Mouse (Mus musculus) liver, embryonic 14.5 days (tissue): ENCODE results near the gene Mrpl39. TPM values are rescaled to one million over a fixed set of nuclear protein-coding genes. Genes with fewer than 3 reads are reported as not detected.
A peak's percentile ranks its signal among the peaks of the same experiment; 100 is the strongest.

Experiments
- ATAC-seq: fragments of 200-750 bp; cut with Nextera tagmentation; 2 replicates; pipeline ENCODE4 v1.8.0; 2017; ENCODE audit warnings: moderate number of reproducible peaks, mild to moderate bottlenecking, moderate library complexity; ENCODE audit not compliant: insufficient read depth
- DNase-seq, 3 experiments: peaks; one replicate each; pipeline ENCODE4 v3.0.0-alpha.2; 2012 to 2013; ENCODE audit warnings: low read depth in 3 of 3, low spot score in 3 of 3
- H3K27ac ChIP-seq: fragments of 300-500 bp; sonication (generic); 2 replicates; pipeline ENCODE4 v1.5.1; 2014; ENCODE audit warnings: moderate library complexity, mild to moderate bottlenecking, control low read depth, inconsistent platforms
- H3K27me3 ChIP-seq: fragments of 300-500 bp; sonication (generic); 2 replicates; pipeline ENCODE4 v1.6.1; 2014; ENCODE audit warnings: mild to moderate bottlenecking, low read length, moderate library complexity; ENCODE audit not compliant: control insufficient read depth, insufficient read depth
- H3K36me3 ChIP-seq: fragments of 300-500 bp; sonication (generic); replicated peaks from 2 replicates; pipeline ENCODE4 v1.6.1; 2014; ENCODE audit warnings: low read depth; ENCODE audit not compliant: control insufficient read depth, insufficient read depth
- H3K4me1 ChIP-seq, 2 experiments: fragments of 200-500 bp in 1 of 2; fragments of 300-500 bp in 1 of 2; sonication (generic) in 1 of 2; replicated peaks; 2 replicates each; pipeline ENCODE4 v1.6.1; 2012 to 2014; ENCODE audit warnings: antibody characterized with exemption in 1 of 2, inconsistent platforms in 1 of 2, low read length in 1 of 2; ENCODE audit not compliant: control insufficient read depth in 2 of 2, insufficient read depth in 2 of 2
- H3K4me2 ChIP-seq: fragments of 300-500 bp; sonication (generic); 2 replicates; pipeline ENCODE4 v1.6.1; 2014; ENCODE audit warnings: low read depth, mild to moderate bottlenecking, control low read depth, moderate library complexity
- H3K4me3 ChIP-seq, 2 experiments: fragments of 200-500 bp in 1 of 2; fragments of 300-500 bp in 1 of 2; sonication (generic) in 1 of 2; 2 replicates each; pipeline ENCODE4 v1.5.1; 2012 to 2014; ENCODE audit warnings: low read depth in 2 of 2, low read length in 2 of 2, mild to moderate bottlenecking in 2 of 2, control low read depth in 1 of 2, inconsistent platforms in 1 of 2, moderate library complexity in 1 of 2; ENCODE audit not compliant: insufficient read depth in 1 of 2
- H3K9ac ChIP-seq: fragments of 300-500 bp; sonication (generic); replicated peaks from 2 replicates; pipeline ENCODE4 v1.6.1; 2014; ENCODE audit warnings: mild to moderate bottlenecking, control low read depth, moderate library complexity
- H3K9me3 ChIP-seq: fragments of 300-500 bp; sonication (generic); 2 replicates; pipeline ENCODE4 v1.6.1; 2016; ENCODE audit warnings: low read length, mixed read lengths; ENCODE audit not compliant: control insufficient read depth
- CTCF ChIP-seq: IDR thresholded peaks from 2 replicates; pipeline ENCODE4 v1.5.1; 2016; ENCODE audit warnings: antibody characterized with exemption, low read depth, control low read depth
- EP300 ChIP-seq: IDR thresholded peaks from 2 replicates; pipeline ENCODE4 v1.6.1; 2016; ENCODE audit warnings: antibody characterized with exemption, low read depth
- WGBS: fragments of 180-500 bp; shearing (Covaris S2); extraction: QIAGEN DNeasy Blood & Tissue Kit; methylation state at CpG from one replicate; pipeline ENCODE4 v1.1.7; 2014; ENCODE audit not compliant: insufficient replicate concordance; 5-methylcytosine and 5-hydroxymethylcytosine counted together
- polyA plus RNA-seq, 2 experiments: library from polyadenylated mRNA; depleted of rRNA in 1 of 2; stranded (reverse) in 1 of 2; unstranded in 1 of 2; fragments of >200 nt; fragmentation: Nextera tagmentation in 1 of 2; extraction: Ambion mirVana in 1 of 2; gene quantifications; 2 replicates each; pipeline versions ENCODE4 v1.2.1 to v1.2.3; 2012 to 2014

The Mrpl39 gene
- polyA plus RNA-seq, 2 experiments: 19.5 to 26.3 TPM

DNA sequence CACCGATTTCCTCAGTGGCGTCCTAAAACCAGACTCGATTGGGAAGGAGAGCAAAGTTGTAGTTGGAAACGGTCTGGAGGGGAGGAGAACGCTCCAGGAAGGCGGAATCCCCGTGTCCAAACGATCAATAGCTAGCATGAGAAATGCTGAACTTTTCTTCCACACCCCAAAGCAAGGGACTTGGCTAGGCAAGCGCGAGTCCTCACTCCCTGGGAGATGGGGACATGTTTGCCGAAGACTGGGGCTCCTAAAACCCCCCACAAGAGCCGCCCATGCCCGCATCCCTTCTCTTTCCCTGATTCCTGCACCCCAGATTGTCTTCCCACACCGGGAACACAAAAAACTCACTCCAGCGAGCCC is 756 bp downstream of the Mrpl39 start:
- H3K4me3 ChIP-seq: peak overlapping the region; percentile 87 to 99
- DNase-seq: no peak
- no peak overlapping the region for H3K27ac ChIP-seq

DNA sequence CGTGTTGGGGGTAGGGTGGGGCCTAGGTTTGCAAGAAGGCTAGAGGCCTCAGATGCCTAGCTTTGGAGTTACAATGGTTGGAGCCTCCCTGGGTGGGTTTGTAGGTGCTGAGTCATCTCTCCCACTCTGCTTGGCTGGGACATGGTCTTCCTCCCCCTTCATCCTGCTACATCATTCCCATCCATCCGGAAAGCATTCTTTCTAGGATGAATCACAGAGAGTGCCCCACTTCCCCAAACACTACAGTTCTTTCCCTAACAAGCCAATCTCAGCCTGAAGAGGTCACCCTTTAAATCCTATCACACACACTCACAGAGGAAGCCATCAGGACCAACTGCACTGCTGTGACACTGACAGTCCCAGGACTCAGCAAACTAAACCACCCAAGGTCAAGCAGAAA is 14.9 kb downstream of the Mrpl39 start:
- no peak for DNase-seq
- WGBS: 71% methylated on average over 2 of the region's 2 CpGs
- H3K4me2 ChIP-seq: no peak overlapping the region
- no peak overlapping the region for H3K27ac ChIP-seq
- no peaks in the 10 kb centered on the region for H3K4me1 ChIP-seq
- peaks cover 5% of the 10 kb centered on the region for H3K36me3 ChIP-seq
- no peak overlapping the region for H3K4me3 ChIP-seq
- H3K9me3 ChIP-seq: no peaks in the 10 kb centered on the region
- ATAC-seq: no peak
- H3K27me3 ChIP-seq: no peaks in the 10 kb centered on the region
- no peak for TF ChIP-seq EP300
- no peak for TF ChIP-seq CTCF
- no peak overlapping the region for H3K9ac ChIP-seq

More for the DNA sequence above, 756 bp downstream of the Mrpl39 start:
- Histone ChIP-seq H3K4me1 (peaks cover 3 to 8% of the 10 kb centered on the region in 2 experiments; a peak in 3 of 4 replicates), H3K9ac (peak overlapping the region; percentile 74), H3K4me2 (peak overlapping the region; percentile 83), H3K27me3 (no peaks in the 10 kb centered on the region), H3K36me3 (no peaks in the 10 kb centered on the region; the same call in 1 of the 2 replicates), H3K9me3 (no peaks in the 10 kb centered on the region)
- TF ChIP-seq CTCF: no peak
- TF ChIP-seq EP300: no peak
- under 1% methylated on average over 15 of the region's 15 CpGs for WGBS
- ATAC-seq: peak; percentile 34

DNA sequence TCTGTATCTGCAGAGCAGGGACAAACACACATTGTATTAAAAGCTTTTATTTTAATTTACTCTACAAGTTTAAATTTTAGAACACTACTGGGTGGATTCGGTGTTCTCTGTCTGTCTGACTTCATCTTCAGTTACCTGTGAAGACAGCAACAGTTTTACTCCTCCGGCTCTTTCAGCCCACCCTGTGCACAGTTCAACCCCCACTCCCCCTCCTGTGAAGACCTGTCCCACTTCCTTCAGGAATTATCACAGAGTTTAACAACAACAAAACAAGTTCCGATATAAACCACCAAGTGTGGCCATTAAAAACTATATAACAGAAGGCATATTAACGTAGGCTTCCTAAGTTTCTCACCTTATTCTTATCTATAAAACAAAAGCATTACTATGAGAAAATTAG is 17.3 kb downstream of the Mrpl39 start:
- Histone ChIP-seq H3K36me3 (peaks cover 2% of the 10 kb centered on the region; the same call in 1 of the 2 replicates), H3K9ac (no peak overlapping the region), H3K4me3 (no peak overlapping the region), H3K27me3 (no peaks in the 10 kb centered on the region), H3K4me1 (0 out of 4 replicates have a peak, but pooled peaks cover 0 to 2% of the 10 kb centered on the region in 2 experiments), H3K27ac (no peak overlapping the region), H3K4me2 (no peak overlapping the region), H3K9me3 (no peaks in the 10 kb centered on the region)
- TF ChIP-seq CTCF (no peak), EP300 (no peak)
- DNase-seq (no peak), ATAC-seq (no peak)
- 78% methylated on average over 4 of the region's 4 CpGs for WGBS

DNA sequence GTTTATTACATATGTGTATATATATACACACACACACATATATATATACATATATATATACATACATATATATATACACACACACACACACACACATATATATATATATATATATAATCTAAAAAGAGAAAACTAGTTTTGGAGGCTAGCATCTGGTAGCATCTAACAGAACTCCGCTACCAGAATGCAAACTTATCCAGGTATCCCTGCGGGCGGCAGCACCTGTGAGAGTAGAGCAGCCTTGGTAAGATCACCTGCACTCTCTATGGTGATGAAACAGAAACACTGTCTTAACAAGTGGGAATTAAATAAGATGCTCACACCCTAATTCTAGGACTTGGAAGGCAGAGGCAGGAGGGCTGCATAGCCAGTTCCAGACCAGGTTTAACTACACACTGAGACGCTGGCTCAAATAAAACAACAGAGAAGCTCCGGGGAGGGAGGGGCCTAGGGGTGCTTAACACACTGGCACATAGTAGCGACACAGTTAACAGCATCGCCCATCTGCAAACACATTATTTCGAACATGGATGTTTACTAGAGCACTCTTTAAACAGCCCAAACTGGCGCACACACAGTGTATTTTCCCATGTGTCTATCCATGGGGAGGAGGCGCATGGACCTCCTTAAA is 17.8 kb downstream of the Mrpl39 start:
- Histone ChIP-seq H3K4me3 (no peak overlapping the region), H3K36me3 (peaks cover 2% of the 10 kb centered on the region; the same call in 1 of the 2 replicates), H3K27me3 (no peaks in the 10 kb centered on the region), H3K9me3 (no peaks in the 10 kb centered on the region), H3K4me1 (0 out of 4 replicates have a peak, but pooled peaks cover 0 to 2% of the 10 kb centered on the region in 2 experiments), H3K27ac (no peak overlapping the region), H3K4me2 (no peak overlapping the region), H3K9ac (no peak overlapping the region)
- TF ChIP-seq EP300: no peak
- no peak for TF ChIP-seq CTCF
- ATAC-seq: no peak
- WGBS: 82% methylated on average over 10 of the region's 10 CpGs
- DNase-seq: no peak

DNA sequence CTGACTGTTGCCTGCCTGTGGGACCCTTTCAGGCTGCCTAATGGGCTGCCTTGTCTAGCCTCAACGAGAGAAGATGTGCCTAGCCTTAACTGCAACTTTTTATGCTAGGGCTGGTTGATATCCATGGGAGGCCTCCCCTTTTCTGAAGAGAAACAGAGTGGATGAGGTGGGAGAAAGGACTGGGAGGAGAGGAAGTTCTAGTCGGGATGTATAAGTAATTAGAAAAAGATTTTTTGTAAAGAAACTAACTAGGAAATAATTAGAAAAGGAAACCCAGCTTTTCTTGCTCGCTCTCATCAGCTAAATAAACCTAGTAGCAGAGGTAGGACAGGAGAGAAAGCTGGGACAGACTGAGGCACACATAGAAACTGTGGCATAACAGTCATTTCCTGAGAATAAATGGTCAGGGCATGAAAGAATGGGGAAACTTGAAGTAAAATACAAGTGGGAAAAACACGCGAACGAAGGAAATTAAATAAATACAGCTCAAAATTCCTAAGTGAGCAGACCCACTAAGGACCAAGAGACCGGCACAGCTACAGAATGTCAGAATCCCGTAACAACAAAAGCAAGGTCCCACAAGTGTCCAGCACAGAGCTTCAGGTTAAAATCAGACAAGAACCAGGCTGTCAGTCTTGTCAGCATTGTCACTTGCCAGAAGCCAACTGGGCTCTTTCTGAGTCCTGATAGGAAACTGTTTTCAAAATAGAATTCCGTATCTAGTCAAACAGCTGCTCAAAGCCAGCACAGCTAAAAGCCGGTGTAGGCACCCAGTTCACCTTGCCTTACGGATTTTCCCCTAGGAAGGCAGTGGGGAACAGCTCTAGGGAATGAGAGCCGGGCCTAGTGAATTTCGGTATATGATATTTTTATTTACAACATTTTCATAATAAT is 18.6 kb downstream of the Mrpl39 start:
- 74% methylated on average over 13 of the region's 13 CpGs for WGBS

More for the DNA sequence above, 18.6 kb downstream of the Mrpl39 start:
- Histone ChIP-seq H3K9ac (no peak overlapping the region), H3K36me3 (peaks cover 2% of the 10 kb centered on the region; the same call in 1 of the 2 replicates), H3K27me3 (no peaks in the 10 kb centered on the region), H3K9me3 (no peaks in the 10 kb centered on the region), H3K4me2 (no peak overlapping the region), H3K27ac (no peak overlapping the region), H3K4me3 (no peak overlapping the region), H3K4me1 (0 out of 4 replicates have a peak, but pooled peaks cover 0 to 2% of the 10 kb centered on the region in 2 experiments)
- no peak for DNase-seq
- TF ChIP-seq CTCF (no peak), EP300 (no peak)
- ATAC-seq: no peak
